Mouse (Mus musculus) lung, postnatal 0 days (tissue): Measurements from ENCODE around the gene Opcml.

ENCODE experiments used
- CTCF ChIP-seq: IDR thresholded peaks from 2 replicates; pipeline ENCODE4 v1.5.1; 2016; ENCODE audit warnings: antibody characterized with exemption, mild to moderate bottlenecking
- EP300 ChIP-seq: IDR thresholded peaks from 2 replicates; pipeline ENCODE4 v1.6.1; 2016; ENCODE audit warnings: antibody characterized with exemption, mild to moderate bottlenecking, control low read depth

GRCm38 (mm10) chr9:28139957-28140597 lies 349.5 kb downstream of the Opcml start:
- TF ChIP-seq CTCF (no peak), EP300 (no peak)
